Mouse (Mus musculus) liver, adult 2 months (tissue): ENCODE results near the gene Nkx6-1.

Experiments used
- CTCF ChIP-seq: fragments of 200-500 bp; IDR thresholded peaks from 2 replicates; pipeline ENCODE4 v1.5.1; 2011; ENCODE audit warnings: low read depth, low read length, control low read depth
- POLR2A ChIP-seq: fragments of 200-500 bp; IDR thresholded peaks from 2 replicates; pipeline ENCODE4 v1.6.1; 2011; ENCODE audit warnings: low read length, control low read depth; ENCODE audit not compliant: insufficient read depth; ENCODE audit errors: extremely low read depth

DNA sequence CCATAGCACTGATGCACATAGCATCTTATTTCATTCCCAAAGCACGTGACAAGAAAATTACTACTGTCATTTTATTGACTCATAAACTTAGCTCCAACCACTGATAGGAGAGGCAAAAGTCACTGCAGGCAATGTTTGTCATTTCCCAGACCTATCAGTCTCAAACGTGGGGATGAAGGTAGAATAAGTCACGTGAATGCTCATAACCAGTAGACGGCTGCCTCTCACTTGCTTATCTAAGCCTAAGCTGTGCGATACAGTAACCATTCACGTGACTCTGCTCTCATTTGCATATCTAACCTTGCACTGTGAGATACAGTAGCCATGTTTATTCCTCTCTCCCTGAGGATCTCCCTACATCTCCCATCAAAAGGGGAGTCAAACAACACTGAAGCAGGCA lies 15.5 kb upstream of the Nkx6-1 start:
- no peak for TF ChIP-seq CTCF
- no peak for TF ChIP-seq POLR2A
